Mouse (Mus musculus) hindbrain, embryonic 16.5 days (tissue): ENCODE measurements around the gene Psmb11. TPM values are rescaled to one million over a fixed set of nuclear protein-coding genes. Genes with fewer than 3 reads are reported as not detected.
A peak's percentile ranks its signal among the peaks of the same experiment; 100 is the strongest.

Experiments
- ATAC-seq: fragments of 200-750 bp; cut with Nextera tagmentation; 2 replicates; pipeline ENCODE4 v1.8.0; 2017; ENCODE audit warnings: moderate TSS enrichment, moderate library complexity
- H3K27ac ChIP-seq: fragments of 300-500 bp; sonication (generic); 2 replicates; pipeline ENCODE4 v1.5.1; 2014; ENCODE audit warnings: low read depth, mild to moderate bottlenecking, control low read depth, low read length, moderate library complexity
- H3K27me3 ChIP-seq: fragments of 300-500 bp; sonication (generic); replicated peaks from 2 replicates; pipeline ENCODE4 v1.6.1; 2014; ENCODE audit warnings: low read length; ENCODE audit not compliant: control insufficient read depth, insufficient read depth
- H3K36me3 ChIP-seq: fragments of 300-500 bp; sonication (generic); 2 replicates; pipeline ENCODE4 v1.6.1; 2014; ENCODE audit warnings: mild to moderate bottlenecking, low read length, moderate library complexity, mixed read lengths; ENCODE audit not compliant: control insufficient read depth, insufficient read depth
- H3K4me1 ChIP-seq: fragments of 300-500 bp; sonication (generic); 2 replicates; pipeline ENCODE4 v1.6.1; 2014; ENCODE audit warnings: low read depth, low read length; ENCODE audit not compliant: control insufficient read depth, insufficient read depth
- H3K4me2 ChIP-seq: fragments of 300-500 bp; sonication (generic); 2 replicates; pipeline ENCODE4 v1.6.1; 2014; ENCODE audit warnings: mild to moderate bottlenecking, low read length, control low read depth, moderate library complexity
- H3K4me3 ChIP-seq: fragments of 300-500 bp; sonication (generic); 2 replicates; pipeline ENCODE4 v1.5.1; 2014; ENCODE audit warnings: mild to moderate bottlenecking, low read length, control low read depth, moderate library complexity
- H3K9ac ChIP-seq: fragments of 300-500 bp; sonication (generic); 2 replicates; pipeline ENCODE4 v1.6.1; 2014; ENCODE audit warnings: low read depth, mild to moderate bottlenecking, control low read depth, low read length, moderate library complexity
- H3K9me3 ChIP-seq: fragments of 300-500 bp; sonication (generic); 2 replicates; pipeline ENCODE4 v1.6.1; 2014; ENCODE audit warnings: mild to moderate bottlenecking, low read length, moderate library complexity; ENCODE audit not compliant: control insufficient read depth
- WGBS: fragments of 180-500 bp; shearing (Covaris S2); extraction: QIAGEN DNeasy Blood & Tissue Kit; methylation state at CpG from one replicate; pipeline ENCODE4 v1.1.7; 2014; 5-methylcytosine and 5-hydroxymethylcytosine counted together
- polyA plus RNA-seq: library from polyadenylated mRNA; unstranded; fragments of >200 nt; fragmentation: Nextera tagmentation; extraction: Ambion mirVana; gene quantifications from 2 replicates; pipeline ENCODE4 v1.2.1, GENCODE M21; 2015

Psmb11 gene
- polyA plus RNA-seq, 1 experiment from 2014 or later, result 0.16 TPM

- WGBS, result 1% methylated on average over 10 of the region's 10 CpGs
- peak overlapping the region; percentile 66 for H3K4me3 ChIP-seq
- peak overlapping the region; percentile 70 for H3K9ac ChIP-seq
- H3K36me3 ChIP-seq, result peaks cover 2% of the 10 kb centered on the region; the same call in 1 of the 2 replicates
- peaks cover 17% of the 10 kb centered on the region for H3K27me3 ChIP-seq
- no peaks in the 10 kb centered on the region for H3K9me3 ChIP-seq
- peaks cover 28% of the 10 kb centered on the region for H3K4me1 ChIP-seq
- peak overlapping the region; percentile 79 for H3K27ac ChIP-seq
- peak overlapping the region; percentile 91 for H3K4me2 ChIP-seq
- ATAC-seq, result no peak; the same call in 1 of the 2 replicates
Observed at GRCm38 (mm10) chr14:54578063-54578462, 43.2 kb upstream of the Psmb11 start.

GRCm38 (mm10) chr14:54579638-54580037 lies 41.6 kb upstream of the Psmb11 start:
- H3K9ac ChIP-seq, result no peak overlapping the region
- WGBS, result 86% methylated on average over 7 of the region's 7 CpGs
- no peak overlapping the region for H3K27ac ChIP-seq
- ATAC-seq, result no peak
- H3K4me2 ChIP-seq, result no peak overlapping the region
- H3K4me3 ChIP-seq, result no peak overlapping the region
- H3K27me3 ChIP-seq, result peaks cover 11% of the 10 kb centered on the region
- H3K9me3 ChIP-seq, result no peaks in the 10 kb centered on the region
- H3K4me1 ChIP-seq, result peaks cover 24% of the 10 kb centered on the region
- peaks cover 7% of the 10 kb centered on the region for H3K36me3 ChIP-seq

GRCm38 (mm10) chr14:54582536-54582935 lies 38.7 kb upstream of the Psmb11 start:
- 95% methylated on average over 9 of the region's 9 CpGs for WGBS
- H3K36me3 ChIP-seq, result peaks cover 7% of the 10 kb centered on the region
- no peak overlapping the region for H3K4me2 ChIP-seq
- H3K4me3 ChIP-seq, result no peak overlapping the region
- no peaks in the 10 kb centered on the region for H3K9me3 ChIP-seq
- ATAC-seq, result no peak
- no peaks in the 10 kb centered on the region for H3K27me3 ChIP-seq
- H3K9ac ChIP-seq, result no peak overlapping the region
- H3K27ac ChIP-seq, result no peak overlapping the region
- peaks cover 7% of the 10 kb centered on the region for H3K4me1 ChIP-seq

- peaks cover 7% of the 10 kb centered on the region for H3K36me3 ChIP-seq
- no peaks in the 10 kb centered on the region for H3K9me3 ChIP-seq
- no peak overlapping the region for H3K4me3 ChIP-seq
- H3K4me1 ChIP-seq, result no peaks in the 10 kb centered on the region
- H3K4me2 ChIP-seq, result no peak overlapping the region
- H3K27me3 ChIP-seq, result no peaks in the 10 kb centered on the region
- WGBS, result 47% methylated on average over 7 of the region's 7 CpGs
- no peak overlapping the region for H3K27ac ChIP-seq
- no peak overlapping the region for H3K9ac ChIP-seq
- no peak for ATAC-seq
Observed at GRCm38 (mm10) chr14:54583681-54584338, 37.4 kb upstream of the Psmb11 start.

GRCm38 (mm10) chr14:54591056-54591455 lies 30.2 kb upstream of the Psmb11 start:
- H3K9me3 ChIP-seq, result no peaks in the 10 kb centered on the region
- WGBS, result 91% methylated on average over 16 of the region's 16 CpGs
- H3K4me3 ChIP-seq, result no peak overlapping the region
- no peak overlapping the region for H3K4me2 ChIP-seq
- ATAC-seq, result no peak
- peaks cover 2% of the 10 kb centered on the region; the same call in 1 of the 2 replicates for H3K36me3 ChIP-seq
- no peak overlapping the region for H3K27ac ChIP-seq
- peaks cover 7% of the 10 kb centered on the region for H3K4me1 ChIP-seq
- H3K27me3 ChIP-seq, result no peaks in the 10 kb centered on the region
- no peak overlapping the region for H3K9ac ChIP-seq

- Histone ChIP-seq H3K9me3 (no peaks in the 10 kb centered on the region), H3K4me1 (peaks cover 7% of the 10 kb centered on the region), H3K27me3 (no peaks in the 10 kb centered on the region), H3K36me3 (peaks cover 2% of the 10 kb centered on the region; the same call in 1 of the 2 replicates), H3K4me2 (no peak overlapping the region), H3K4me3 (no peak overlapping the region), H3K9ac (peak overlapping the region; percentile 38), H3K27ac (peak overlapping the region; percentile 39; the same call in 1 of the 2 replicates)
- peak; percentile 37; the same call in 1 of the 2 replicates for ATAC-seq
- 51% methylated on average over 10 of the region's 10 CpGs for WGBS
Observed at GRCm38 (mm10) chr14:54592319-54592934, 28.8 kb upstream of the Psmb11 start.

- Histone ChIP-seq H3K4me1 (peaks cover 7% of the 10 kb centered on the region), H3K27ac (no peak overlapping the region), H3K4me3 (no peak overlapping the region), H3K27me3 (no peaks in the 10 kb centered on the region), H3K36me3 (peaks cover 2% of the 10 kb centered on the region; the same call in 1 of the 2 replicates), H3K9me3 (no peaks in the 10 kb centered on the region), H3K4me2 (no peak overlapping the region), H3K9ac (no peak overlapping the region)
- 91% methylated on average over 3 of the region's 3 CpGs for WGBS
- no peak for ATAC-seq
Observed at GRCm38 (mm10) chr14:54594055-54594454, 27.2 kb upstream of the Psmb11 start.

- 68% methylated on average over 28 of the region's 28 CpGs for WGBS
- no peak overlapping the region for H3K4me3 ChIP-seq
- H3K4me1 ChIP-seq, result peaks cover 7% of the 10 kb centered on the region
- no peaks in the 10 kb centered on the region for H3K27me3 ChIP-seq
- no peak overlapping the region for H3K27ac ChIP-seq
- H3K9ac ChIP-seq, result no peak overlapping the region
- no peaks in the 10 kb centered on the region for H3K9me3 ChIP-seq
- H3K36me3 ChIP-seq, result peaks cover 2% of the 10 kb centered on the region; the same call in 1 of the 2 replicates
- no peak overlapping the region for H3K4me2 ChIP-seq
- ATAC-seq, result 0 out of 2 replicates have a peak, but pooled peaks have one; percentile 25
Observed at GRCm38 (mm10) chr14:54594631-54595414, 26.4 kb upstream of the Psmb11 start.

- no peaks in the 10 kb centered on the region for H3K9me3 ChIP-seq
- H3K4me3 ChIP-seq, result no peak overlapping the region
- 79% methylated on average over 7 of the region's 7 CpGs for WGBS
Observed at GRCm38 (mm10) chr14:54597084-54597483, 24.1 kb upstream of the Psmb11 start.

More at GRCm38 (mm10) chr14:54597084-54597483, 24.1 kb upstream of the Psmb11 start:
- Histone ChIP-seq H3K4me2 (no peak overlapping the region), H3K27me3 (no peaks in the 10 kb centered on the region), H3K36me3 (no peaks in the 10 kb centered on the region; the same call in 1 of the 2 replicates), H3K4me1 (peaks cover 7% of the 10 kb centered on the region), H3K9ac (no peak overlapping the region), H3K27ac (no peak overlapping the region)
- ATAC-seq, result no peak
